Mouse (Mus musculus) natural killer cell, adult 2 months (primary cell): Measurements from ENCODE around the gene Tmem56.

Experiments
- DNase-seq, 2 experiments: peaks; one replicate each; pipeline ENCODE4 v3.0.0; 2022; ENCODE audit warnings: low spot score in 2 of 2

The Tmem56 gene

GRCm38 (mm10) chr3:121282998-121283397 lies at the start of gene Tmem56:
Tmem56 (minus strand) TSS chr3:121283098.
- no peak for DNase-seq

DNA sequence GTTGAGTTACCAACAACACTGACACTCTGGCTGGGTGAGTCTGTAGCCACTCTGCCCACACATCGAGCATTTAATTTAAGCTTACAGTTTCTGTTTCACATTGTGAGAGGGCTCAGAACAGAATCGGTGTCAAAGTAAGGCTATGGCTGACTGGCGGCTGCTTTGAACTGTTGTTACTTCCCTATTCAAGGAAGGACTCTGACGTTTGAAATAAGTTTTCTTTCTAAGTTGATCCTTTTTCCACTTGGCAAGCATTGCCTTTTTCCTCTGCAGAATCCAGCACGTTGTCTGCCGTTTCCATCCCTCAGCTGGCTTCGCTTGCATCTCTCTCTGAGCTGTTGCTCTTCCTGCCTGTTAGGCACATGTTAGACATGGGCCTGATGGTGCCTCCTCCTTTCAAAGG lies 47.3 kb upstream of the Tmem56 start:
- DNase-seq = peak in 1 of 2 experiments; percentile 50

- DNase-seq = no peak
Observed at GRCm38 (mm10) chr3:121329647-121330046, 46.7 kb upstream of the Tmem56 start.

- no peak for DNase-seq
Observed at GRCm38 (mm10) chr3:121327406-121327805, 44.5 kb upstream of the Tmem56 start.

GRCm38 (mm10) chr3:121323371-121323770 lies 40.5 kb upstream of the Tmem56 start:
- no peak for DNase-seq

- no peak for DNase-seq
Observed at GRCm38 (mm10) chr3:121320896-121321295, 38.0 kb upstream of the Tmem56 start.

DNA sequence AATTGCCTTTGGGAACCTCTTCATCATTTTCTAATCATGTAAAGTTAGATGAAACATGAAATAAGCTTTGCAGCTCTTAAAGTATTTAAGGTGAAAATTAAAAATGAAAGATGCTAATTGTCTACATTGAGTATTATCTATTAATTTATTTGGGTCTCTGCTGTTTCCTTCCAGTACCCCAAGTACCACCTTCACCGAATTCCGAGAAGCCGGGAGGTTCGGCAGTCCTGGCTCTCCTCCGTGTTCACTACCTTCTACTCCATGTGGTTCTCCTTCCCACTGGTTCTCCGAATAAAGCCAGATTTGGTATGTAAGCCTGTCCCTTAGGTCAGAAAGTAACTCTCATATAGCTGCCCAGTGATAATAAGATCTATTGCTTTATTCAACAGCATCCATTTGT lies 37.0 kb upstream of the Tmem56 start:
- no peak for DNase-seq

GRCm38 (mm10) chr3:121315498-121315897 lies 32.6 kb upstream of the Tmem56 start:
- DNase-seq = no peak

GRCm38 (mm10) chr3:121314149-121314548 lies 31.3 kb upstream of the Tmem56 start:
- DNase-seq = no peak

DNA sequence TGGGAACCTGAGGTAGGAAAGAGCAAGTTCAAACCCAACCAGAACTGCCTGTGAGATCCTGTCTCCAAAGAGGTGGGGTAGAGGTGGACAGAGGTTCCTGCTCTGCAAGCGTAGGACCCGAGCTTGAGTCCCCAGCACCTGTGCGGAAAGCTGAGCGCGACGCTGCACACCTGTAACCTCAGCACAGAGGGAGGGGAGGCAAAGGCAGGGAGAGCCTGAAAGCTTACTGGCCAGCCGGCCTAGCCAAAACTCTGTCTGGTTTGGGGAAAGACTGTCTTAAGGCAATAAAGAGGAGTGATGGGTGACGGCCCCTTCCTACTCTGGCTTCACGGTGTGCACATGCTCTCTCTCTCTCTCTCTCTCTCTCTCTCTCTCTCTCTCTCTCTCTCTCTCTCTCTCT lies 30.1 kb upstream of the Tmem56 start:
- DNase-seq = no peak

DNA sequence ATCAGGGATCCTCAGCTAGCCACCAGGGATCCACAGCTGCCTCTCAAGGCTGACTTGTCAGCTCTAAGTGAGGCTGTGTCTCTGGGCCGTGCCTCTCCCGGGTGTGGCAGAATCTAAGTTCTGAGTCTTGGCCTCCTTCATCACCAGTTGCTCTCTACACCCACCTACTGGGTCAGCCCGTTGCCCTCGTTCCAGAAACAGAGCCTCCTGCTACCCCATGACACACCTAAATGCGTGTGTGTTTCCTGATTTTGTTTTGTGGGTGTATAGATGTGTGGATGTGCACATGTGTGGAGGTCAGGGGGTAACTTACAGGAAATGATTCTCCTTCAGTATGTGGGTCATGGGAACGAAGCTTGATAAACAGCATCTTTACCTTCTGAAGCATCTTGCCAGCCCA lies 29.5 kb upstream of the Tmem56 start:
- DNase-seq = no peak

DNA sequence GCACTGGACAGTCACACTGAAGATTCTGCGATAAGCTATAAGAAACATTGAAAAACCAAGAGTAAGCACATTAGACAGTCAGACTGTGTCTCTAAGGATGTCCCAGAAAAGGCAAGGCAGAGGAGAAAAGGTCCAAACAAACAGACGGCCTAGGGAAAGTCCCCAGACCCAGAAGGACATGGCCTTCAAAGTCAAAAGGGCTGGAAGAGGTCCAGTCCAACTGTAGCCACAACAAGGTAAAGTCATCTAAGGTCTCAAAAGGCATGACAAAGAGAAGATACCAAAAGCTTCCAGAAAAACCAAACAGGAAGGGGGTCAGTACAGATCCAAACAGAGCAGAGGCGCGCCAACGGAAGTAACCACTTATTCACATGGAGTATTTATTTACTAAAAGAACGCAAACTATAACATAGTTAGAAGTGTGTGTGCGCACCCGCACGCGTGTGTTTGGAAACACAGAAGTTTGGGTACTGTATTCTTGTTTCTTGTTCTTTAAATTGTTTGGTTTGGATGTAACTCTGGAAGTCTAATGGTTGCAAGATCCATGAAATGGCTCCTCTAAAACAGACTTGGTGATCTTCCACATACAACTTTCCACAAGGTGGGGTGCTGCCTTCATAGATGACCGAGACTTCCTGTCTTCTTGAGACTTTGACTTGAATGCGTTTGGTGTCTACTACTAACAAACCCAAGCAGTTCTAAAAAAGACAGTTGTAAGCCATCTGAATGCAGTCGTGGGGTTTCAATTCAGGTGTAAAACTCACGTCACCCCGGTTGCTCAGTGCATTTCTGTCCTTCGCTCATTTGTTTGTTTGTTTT lies 27.2 kb upstream of the Tmem56 start:
- DNase-seq = no peak

- no peak for DNase-seq
Observed at GRCm38 (mm10) chr3:121309429-121309828, 26.5 kb upstream of the Tmem56 start.

DNA sequence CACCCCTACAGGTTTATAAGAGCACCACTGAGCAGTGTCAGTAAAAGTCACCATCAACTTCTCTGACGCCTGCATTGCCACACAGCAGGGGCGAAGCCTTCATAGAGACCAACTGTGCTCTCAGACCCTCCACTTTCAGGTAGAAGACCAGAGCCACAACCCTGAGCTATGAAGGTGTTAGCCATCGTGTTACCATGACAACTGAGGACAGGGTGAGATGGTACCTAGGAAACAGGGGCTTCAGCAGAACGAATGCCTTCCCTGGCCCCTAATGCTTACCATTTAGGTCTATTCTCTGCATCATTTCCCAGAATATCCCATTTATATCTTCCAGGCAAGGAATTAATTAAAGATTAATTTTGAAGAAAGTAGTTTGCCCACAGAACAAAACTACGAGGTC lies 26.0 kb upstream of the Tmem56 start:
- DNase-seq = no peak

DNA sequence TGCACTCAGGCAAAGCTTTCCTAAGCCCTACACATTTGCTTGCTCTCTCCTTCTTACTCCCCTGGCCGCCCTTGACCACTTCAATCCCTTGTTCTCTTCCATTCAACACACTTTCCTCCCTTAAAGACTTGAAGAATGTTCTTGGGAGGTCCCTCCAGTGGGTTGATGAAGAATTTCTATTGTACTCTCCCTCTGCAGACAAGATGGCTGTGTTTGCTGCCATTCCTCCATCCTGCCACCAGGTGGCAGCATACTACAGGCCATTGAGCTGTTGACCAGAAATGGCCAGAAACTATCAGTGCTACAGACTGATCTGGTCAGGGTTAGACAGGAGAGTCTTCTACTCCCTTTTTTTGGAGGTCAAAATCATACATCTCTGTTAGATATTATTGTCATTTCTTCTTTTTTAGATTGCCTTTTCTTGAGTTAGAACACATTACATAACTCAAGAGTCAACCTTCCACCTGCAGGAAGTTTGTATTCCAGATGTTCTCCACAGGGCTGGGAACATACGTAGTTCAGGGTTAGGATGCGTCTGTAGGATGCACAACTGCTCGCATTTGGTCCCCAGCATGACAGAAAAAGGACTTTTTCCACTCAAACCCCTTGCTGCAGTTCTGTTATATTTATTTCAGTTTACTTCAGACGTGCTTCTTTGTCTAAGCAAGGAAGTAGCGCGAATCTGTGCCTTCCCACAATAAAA lies 24.8 kb upstream of the Tmem56 start:
- peak; percentile 59 to 70 for DNase-seq

DNA sequence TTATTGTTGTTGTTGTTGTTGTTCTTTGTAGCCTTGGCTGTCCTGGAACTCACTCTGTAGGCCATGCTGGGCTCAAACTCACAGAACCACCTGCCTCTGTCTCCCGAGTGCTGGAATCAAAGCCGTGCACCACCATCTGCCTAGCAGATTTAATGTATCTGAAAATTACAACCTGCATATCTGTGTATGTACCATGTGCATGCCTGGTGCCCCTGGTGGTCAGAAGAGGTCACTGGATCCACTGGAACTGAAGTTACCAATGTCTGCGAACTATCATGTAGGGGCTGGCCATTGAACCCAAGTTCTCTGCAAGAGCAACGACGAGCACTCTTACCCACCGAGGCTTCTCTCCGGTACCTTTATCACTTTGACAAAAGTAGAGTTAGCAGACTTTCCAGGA lies 23.7 kb upstream of the Tmem56 start:
- no peak for DNase-seq

DNA sequence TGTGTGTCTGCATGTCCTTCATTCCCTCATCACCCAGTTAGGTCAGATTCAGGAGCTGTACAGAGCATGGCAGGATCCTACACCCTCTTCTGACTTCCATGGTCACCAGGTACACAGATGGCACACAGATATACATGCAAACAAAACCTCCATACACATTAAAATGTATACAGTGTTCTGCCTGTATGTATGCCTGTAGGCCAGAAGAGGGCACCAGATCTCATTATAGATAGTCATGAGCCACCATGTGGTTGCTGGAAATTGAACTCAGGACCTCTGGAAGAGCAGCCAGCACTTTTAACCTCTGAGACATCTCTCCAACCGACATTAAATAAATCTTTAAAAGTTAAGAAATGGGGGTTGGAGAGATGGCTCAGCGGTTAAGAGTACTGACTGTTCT lies 11.3 kb upstream of the Tmem56 start:
- DNase-seq = no peak

GRCm38 (mm10) chr3:121291560-121292258 lies 8.8 kb upstream of the Tmem56 start, which contains the start of gene Alg14:
Alg14 (plus strand) TSS chr3:121291773.
- DNase-seq = peak; percentile 96

GRCm38 (mm10) chr3:121291225-121291559 lies 8.3 kb upstream of the Tmem56 start:
- DNase-seq = no peak

DNA sequence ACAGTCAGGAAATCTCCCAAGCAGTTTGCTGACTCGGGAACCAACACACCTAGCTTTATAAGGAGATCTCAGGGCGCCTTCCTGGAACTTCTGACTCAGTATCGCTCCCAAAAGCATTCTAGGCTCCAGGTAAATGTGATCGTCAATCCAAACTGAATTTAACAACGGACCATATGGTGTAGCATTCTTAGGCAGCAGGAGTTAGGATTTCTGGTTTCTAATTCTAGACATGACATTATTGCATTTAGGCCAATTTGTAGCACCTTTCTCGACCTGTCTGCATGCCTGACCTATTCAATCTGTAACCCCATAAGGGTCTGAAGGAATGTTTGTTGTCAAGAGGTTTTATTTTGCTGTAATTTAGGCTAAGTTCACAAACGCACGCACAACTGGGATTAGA lies 7.8 kb upstream of the Tmem56 start:
- DNase-seq = no peak

DNA sequence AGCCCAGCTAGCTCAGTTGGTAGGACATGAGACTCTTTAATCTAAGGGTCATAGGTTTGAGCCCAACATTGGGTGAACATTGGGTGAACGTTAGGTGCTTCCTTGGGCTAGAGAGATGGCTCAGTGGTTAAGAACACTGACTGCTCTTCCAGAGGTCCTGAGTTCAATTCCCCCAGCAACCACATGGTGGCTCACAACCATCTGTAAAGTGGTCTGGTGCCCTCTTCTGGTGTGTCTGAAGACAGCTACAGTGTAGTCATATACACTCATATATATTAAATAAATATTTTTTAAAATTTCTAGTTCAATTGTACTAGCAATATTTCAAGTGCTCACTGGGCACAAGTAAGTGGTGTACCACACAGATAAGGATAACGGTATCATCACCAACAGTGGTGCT lies 4.3 kb upstream of the Tmem56 start:
- no peak for DNase-seq

DNA sequence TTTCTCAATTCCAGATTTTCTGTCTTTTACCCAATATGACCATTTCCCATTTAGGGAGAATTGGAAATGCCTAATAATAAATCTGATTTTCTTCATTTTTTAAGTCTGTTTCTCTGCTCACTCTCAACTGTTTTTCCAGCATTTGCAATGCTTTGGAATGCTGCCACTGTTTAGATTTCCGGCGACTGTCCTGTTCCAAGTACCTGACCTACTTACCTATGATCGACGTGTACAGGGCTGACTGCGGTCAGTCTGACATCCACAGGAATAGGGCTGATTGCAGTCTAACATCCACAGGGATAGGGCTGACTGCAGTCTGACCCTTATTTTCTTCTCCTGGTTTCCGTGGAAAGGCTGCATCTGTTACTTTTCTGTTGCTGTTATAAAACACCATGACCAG lies 2.3 kb upstream of the Tmem56 start:
- DNase-seq = no peak

GRCm38 (mm10) chr3:121279679-121280078 lies 3.2 kb downstream of the Tmem56 start:
- no peak for DNase-seq
